Mouse (Mus musculus): ENCODE data around the gene Wfikkn2.

The Wfikkn2 gene

DNA sequence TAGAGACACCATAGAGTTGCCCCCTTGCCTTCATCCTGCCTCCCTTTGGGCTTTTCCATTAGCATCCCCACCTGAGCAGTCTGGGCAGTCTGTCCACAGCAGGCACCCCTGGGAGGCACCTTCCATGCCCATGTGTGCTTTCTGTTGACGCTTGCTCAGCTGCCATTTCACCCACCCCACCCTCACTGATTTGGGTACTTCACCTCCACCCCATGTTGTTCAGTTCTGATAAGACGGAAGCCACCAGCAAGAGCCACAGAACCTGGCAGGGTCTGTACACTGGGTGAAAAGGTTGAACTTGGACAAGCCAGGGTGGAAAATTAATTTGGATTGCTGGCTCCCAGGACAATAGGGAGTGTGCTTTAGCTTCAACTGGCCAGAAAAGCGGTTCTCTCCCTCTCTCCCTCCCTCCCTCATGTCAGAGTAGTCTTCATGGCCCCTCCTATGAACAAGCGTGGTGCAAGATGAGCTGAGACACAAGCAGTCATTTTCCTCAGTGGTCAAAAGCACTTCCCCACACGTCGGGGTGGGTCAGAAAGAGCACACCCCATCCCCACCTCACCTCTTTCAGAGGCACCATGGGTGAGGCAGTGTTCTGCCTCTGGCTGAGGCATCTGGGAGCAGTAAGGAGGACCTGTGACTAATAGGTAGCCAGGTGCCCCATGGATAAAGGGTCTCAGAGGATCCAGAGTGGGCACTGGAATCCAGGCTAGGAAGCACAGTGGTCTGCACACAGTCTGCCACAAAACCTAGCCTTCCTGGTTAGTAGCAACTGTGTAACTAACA is 16.0 kb upstream of the Wfikkn2 start:
- DNase-seq (ENCODE audit: low spot score in 2 of 2), result no peak

DNA sequence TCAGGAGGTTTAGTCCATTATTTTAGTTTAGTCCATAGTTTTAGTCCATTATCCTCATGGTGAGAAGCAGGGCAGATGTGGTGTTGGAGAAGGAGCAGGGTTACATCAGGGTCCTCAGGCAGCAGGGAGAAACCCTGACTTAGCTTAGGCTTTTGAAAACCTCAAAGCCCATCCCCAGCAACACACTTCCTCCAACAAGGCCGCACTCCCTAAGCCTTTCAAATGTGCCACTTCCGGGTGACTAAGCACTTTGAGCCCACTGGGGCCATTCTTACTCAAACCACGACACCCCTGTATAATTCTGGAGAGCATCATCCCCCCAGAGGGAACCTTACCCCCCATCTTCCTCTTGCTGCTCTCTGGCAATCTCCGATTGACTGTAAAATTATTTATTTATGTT is 14.0 kb upstream of the Wfikkn2 start:
- DNase-seq (ENCODE audit: low spot score in 2 of 2), result no peak

DNA sequence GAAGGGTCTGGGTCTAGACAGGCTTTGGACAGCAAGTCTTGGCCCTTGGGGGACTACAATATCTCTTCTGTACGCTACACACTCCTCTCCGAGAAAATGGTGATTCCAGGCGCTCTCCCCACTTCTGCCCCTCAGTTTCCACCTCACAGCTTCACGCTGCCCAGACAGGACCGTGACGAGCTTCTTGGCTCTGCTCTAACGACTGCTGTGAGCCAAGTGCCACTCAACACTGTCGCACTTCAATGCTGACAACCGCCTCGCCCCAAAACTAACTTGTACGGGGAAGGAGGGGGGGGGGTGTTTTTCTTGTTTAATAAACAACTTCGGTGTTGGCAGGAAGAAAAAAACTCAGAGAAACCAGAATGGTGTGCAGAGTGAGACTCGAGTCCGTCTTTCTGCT is 12.2 kb upstream of the Wfikkn2 start:
- DNase-seq (ENCODE audit: low spot score in 2 of 2), result no peak

DNA sequence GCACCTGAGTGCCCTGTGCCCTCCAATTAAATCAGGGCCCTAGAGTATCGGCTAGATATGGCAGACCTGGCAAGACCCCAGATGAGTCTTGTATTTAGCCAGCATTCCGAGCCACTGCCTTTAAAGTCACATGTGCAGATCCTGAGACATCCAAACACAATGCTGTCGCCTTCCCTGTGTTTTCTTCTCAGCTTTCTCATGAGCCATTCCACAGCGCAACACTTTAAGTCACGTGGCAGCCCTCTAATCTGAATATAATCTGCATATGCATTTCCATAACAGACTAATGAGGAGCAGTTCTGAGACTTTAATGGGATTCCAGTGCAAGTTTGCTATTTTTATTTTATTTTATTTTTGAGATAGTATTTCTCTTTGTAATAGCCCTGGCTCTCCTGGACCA is 9.9 kb upstream of the Wfikkn2 start:
- DNase-seq (ENCODE audit: low spot score in 2 of 2), result no peak

DNA sequence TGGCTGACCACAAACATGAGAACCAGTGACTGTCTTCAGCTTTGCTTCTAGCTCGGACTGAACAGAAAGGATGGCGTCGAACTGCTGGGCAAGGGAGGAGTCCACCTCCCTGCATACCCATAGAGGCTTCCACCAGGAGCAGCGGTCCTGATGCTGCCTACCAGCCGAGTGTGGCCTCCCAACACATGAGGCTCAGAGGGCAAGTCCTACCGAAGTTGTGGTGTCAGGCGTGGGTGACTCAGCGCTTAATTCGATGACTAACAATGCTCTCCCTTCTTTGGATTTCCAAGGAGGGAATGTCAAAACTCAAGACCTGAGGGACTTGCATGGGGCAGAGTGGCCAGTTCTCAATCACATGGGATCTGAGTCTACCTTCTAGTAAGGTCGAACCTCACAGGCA is 7.9 kb upstream of the Wfikkn2 start:
- no peak for DNase-seq (ENCODE audit: low spot score in 2 of 2)

DNA sequence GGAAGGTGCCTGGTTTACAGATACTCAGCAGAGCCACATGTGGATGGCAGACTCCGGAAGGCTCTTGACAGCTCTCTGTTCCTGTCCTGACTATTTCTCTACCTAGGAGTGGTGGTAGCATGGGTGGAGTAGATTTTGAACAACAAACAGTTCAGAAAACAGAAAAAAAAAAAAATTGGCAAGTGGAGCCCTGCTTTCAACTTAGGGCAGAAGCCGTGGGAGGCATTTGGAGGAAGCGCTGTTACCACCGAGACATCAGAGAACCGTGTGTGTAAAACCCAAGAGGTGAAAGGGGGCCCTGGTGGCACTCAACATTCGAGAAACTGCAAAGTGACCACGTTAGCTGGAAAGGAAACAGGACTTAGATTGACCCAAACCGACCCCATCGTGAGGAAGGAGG is 7.4 kb upstream of the Wfikkn2 start:
- no peak for DNase-seq (ENCODE audit: low spot score in 2 of 2)

DNA sequence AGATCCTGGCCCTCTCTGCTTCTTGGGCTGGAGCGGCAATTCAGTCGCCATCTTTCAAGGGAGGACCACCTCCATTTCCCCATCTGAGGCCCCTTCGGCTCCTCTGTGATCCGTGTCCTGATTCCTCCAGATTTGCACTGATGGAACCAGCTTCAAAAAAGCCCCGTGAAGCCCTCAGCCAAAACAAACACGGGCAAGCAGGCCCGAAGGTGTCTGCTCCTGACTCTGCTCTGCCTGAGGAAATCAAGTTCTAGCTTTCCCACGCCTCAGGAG is 920 bp upstream of the Wfikkn2 start:
- no peak for DNase-seq (ENCODE audit: low spot score in 2 of 2)

DNA sequence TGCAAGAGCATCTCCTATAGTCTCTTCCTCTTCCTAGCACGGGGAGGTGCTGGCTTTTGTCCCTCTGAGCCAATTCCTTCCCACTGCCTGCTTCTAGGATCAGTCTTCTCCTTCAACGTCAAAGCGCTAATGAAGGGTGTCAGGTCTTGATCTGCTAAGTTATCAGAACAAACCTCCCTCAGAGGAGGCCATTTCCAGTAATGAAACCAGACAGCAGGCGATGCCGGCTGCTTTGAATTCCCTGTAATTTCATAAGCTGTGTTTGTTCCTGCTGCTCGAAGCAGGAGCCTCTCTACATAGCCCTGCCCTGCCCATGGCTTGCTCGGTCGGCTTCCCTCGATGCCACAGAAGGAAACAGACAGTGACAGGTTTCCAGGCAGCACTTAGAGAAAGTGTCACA is 1.4 kb downstream of the Wfikkn2 start:
- no peak for DNase-seq (ENCODE audit: low spot score in 2 of 2)

DNA sequence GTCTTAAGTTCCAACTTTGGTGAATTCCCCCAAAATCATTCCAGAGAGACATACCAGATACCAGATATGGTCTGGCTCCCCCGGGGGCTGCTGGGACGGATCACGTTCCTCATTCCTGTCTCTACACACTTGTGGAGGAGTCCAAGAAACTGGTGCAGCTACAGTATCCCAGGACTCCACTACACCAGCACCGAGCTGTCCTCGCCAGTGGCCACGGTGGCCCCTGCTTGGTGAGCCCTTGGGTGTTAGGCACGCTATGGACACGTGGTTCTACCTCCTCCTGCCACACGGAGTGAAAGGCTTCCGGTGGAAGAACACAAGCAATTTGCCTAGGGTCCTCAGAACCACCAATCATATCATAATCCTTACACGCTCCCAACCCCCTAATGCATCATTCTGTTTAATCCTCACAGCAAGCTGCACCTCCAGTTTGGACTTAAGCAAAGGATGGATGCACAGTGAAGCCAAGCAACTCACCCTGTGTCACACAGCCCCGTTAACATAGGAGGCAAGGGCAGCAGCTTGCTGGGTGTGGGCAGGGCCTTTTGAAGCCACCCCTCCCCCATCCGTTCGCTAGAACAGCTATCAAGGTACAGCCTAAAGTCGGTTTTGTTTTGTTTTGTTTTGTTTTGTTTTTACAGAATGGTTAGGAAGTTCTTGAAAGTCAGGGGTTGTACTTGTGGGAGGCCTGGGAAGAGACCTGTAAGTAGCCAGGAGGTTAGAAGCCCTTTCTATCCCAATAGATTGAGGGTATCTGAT is 2.2 kb downstream of the Wfikkn2 start:
- DNase-seq (ENCODE audit: low spot score in 2 of 2), result no peak

DNA sequence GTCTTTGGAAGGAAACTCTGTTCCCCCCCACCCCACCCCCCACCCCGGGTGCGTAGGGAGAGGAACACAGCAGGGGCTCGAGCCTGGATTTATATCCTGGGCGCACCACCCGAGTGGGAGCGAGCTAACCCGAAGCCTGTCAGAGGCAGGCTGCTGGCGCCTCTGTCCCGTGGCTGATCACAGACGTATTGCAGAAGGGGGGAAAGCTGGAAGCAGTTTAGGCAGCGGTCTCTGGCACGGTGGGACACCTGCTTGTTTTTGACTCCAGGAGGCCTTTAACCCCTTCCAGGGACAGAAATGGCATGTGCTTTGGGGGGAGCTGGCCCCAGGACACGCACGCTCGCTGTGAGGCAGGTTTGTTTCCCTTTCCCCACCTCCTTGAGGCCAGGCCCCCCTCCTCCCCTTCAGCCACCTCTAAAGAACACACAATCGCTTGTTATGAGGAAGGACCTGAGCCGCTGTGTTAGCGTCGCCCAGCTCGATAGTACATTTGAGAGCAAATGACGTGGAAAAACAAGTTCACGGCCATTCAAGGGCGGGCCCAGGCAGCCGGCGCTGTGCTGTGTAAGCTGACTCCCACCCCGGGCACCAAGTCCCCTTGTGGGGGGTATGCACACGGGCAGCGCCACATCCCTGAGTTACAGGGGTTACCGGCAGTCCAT is 2.9 kb downstream of the Wfikkn2 start:
- no peak for DNase-seq (ENCODE audit: low spot score in 2 of 2)

DNA sequence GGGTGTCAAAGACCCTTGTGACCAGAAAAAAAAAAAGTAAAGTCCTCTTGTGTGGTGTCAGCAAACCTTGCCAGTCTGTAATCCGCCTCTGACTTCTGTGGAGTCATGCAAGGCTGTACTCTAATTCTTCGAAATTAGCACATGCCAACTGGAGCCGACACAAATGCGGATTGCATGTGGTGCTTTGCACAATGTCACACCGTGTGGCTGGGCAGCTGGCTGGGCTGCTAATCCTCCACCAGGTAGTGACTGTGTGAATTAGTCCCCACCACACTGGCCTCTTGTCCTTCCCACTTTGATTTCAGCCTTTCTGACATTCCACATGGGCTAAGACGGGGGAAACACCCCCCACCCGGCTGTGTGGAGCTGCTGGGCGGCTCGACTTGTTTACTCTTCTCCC is 6.1 kb downstream of the Wfikkn2 start:
- DNase-seq (ENCODE audit: low spot score in 2 of 2), result no peak

DNA sequence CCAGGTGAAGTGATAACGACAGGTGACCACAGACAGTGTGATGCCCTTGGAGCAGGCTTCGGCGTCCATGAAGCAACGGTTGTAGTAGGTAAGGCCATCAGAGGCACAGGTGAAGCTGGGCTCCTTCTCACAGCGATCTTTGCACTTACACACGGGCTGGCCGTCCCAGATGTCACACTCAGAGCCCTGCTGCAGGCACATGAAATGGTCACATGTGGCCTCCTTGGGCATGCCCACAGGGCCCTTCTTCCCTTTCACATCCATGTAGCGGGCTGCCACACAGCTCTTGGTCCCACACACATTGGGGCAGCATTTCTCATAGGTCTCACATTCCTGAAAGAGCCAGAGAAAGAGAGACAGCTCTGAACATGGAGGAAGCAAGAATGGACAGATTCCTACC is 7.0 kb downstream of the Wfikkn2 start:
- DNase-seq (ENCODE audit: low spot score in 2 of 2), result no peak

DNA sequence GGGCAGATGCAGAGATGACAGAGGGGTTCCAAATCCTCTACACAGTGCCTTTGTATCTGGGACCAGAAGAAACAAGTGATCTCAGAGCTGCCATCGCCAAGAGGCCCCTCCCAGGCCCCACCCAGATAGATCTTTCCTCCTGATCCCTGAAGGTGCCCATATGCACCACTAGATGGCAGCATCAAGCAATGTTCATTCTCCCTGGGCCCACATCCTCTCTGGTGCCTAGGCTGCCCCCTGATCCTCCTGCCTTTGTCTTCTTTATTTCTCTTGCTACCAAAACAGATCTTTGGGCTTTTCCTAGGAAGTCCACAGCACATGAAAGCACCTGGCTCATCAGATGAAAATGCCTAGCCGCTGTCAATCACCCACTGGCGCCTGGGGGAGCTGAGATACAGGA is 9.7 kb downstream of the Wfikkn2 start:
- DNase-seq (ENCODE audit: low spot score in 2 of 2), result peak; percentile 56 to 77

DNA sequence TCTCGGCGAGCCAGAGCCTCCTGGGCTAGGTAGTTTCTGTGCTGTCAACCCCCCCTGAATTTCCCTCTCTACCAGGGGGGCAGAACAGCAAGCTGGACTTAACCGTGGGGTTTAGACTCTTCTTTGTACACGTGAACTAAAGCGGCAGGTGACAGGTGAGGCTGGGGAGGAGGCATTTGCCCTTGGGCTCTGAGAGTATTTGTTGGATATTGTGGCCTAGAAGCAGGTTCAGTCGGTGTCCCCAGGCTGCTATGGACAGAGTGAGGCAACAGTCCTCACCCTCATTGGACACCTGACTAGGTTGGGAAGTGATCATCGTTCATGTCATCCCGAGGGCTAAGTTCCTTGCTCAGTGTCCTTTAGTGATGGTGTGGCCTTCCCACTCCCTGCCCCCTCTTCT is 10.9 kb downstream of the Wfikkn2 start:
- no peak for DNase-seq (ENCODE audit: low spot score in 2 of 2)

DNA sequence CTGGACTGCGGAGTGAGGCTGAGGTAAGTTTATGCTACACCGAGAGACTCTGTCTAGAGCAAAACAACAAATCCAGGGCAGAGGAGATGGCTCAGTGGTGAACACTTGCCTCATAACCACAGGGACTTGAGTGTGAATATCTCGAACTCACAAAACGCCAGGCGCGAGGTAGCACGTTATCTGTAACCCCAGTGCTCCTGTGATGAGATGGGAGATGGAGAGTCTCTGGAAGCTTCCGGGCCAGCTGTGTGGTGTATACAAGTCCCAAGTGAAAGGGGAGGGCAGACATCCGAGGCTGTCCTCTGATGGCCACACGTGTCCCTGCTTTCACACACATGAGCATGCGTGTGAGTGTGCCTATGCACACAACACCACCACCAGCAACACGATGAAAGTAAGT is 11.4 kb downstream of the Wfikkn2 start:
- no peak for DNase-seq (ENCODE audit: low spot score in 2 of 2)

DNA sequence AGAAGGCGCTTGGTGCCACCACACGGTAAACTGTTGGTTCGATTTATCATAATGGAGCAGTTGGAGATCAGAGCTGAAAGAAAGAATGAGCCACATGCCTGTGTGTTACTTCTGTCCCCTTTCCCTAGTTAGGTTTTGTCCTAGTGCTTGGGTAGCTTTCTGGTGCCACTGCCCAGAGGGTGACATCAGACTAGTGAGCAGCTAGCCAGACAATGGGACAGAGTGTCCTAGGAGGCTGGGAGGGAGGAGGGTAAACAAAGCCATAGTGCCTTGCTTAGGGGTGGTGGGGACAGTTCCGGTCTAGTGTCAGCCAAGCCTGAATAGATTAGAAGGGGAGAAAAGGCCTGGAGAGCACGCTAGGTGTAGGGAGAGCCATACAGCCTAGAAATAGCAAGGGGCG is 12.4 kb downstream of the Wfikkn2 start:
- no peak for DNase-seq (ENCODE audit: low spot score in 2 of 2)

DNA sequence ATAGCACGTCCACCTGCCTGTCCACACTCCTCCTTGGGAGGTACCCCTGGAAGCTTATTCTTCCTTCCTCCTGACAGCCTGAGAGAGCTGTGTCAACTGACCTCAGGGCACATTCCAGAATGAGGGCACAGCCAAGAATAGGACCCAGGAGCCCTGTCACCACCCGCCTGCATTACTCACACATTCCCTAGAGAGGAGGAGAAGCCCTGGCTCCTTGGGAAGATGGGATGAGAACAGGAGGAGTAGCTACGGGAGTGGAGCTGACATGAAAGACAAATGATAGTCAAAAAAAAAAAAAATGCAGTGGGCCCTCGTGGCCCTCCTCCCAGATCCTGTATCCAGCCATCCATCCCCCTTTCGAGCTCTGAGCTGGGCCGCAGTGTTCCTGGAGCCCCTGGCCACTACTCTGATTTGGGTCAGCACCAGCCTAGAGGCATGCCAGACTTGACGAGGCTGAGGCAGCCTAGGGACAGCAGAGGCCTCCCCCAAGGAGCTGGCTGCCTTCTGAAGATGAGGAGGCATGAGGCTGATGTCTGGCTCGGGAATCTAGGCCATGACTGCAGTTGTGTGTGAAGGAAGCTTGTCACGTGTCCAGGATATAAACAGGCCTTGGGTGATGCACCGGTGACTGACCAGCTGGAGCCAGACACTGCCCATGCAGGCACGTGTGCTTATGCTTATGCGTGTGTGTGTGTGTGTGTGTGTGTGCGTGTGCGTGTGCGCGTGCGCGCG is 13.8 kb downstream of the Wfikkn2 start:
- peak; percentile 21 to 53 for DNase-seq (ENCODE audit: low spot score in 2 of 2)

DNA sequence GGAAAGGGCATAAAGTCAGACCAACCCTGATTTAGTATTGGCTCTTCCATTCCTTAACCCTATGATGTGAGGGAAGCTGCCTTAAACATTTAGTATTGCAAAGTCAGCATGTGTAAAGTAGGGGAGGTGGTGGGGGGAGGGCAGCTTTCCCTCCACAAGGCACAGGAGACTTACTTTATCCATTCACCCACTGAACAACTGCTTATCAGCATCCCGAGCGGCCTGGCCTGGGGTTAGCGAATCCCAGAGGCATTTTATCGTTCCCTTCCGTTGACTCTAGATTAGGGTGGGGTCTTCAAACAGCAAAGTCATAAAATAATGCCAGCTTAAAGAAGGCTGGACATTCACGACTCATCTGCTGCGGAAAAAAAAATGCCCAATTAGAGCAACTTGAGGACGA is 15.6 kb downstream of the Wfikkn2 start:
- no peak for DNase-seq (ENCODE audit: low spot score in 2 of 2)

DNA sequence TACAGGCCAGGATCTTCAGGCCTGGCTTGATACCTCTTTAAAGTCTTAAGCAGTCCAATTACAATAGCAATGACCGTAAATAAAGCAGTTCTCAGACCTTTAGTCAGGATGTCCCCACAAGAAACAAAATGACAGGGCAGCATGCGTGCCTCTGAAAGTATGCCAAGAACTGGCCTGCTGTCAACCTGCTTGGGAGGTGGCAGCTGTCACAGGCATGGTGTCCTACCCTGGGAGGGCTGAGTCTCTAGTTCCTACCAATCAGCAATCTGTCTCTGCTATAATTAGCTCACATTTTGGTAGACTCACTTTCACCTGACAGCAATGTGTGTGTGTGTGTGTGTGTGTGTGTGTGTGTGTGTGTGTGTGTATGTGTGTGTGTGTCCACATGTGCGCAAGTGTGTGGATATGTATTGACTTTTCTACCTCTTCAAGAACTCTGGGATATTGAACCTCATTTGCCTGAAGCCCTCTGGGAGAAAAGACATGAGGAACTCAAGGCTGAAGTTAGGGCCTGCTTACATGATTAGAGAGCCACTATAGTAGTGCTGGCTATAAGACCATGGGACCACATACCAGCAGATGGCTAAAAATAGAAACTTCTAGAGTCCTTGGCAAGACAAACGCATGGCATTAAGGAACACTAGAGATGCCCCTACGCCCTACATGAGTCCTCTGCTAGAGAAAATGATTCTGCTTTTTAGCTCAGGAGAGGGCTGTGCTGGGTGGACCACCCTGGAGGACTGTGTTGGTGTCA is 16.4 kb downstream of the Wfikkn2 start:
- no peak for DNase-seq (ENCODE audit: low spot score in 2 of 2)

DNA sequence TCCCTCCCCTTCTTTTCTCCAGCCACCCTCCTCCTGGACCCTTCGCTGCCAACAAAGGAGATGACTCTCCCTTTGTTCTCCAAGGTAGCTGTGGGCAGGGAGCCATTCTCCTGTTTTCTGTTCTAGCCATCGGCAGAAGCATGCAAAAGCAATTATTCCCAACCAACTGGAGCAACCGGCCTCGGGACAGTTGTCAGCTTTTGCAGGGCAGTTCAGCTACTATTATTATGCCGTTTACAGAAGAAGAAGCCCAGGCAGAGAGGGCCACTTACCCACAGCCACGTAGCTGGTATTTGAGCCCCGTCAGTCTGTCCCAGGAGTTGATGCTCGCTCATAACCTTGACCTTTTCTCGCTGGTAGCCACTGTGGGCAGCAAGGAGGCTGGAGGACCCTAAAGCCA is 17.4 kb downstream of the Wfikkn2 start:
- DNase-seq (ENCODE audit: low spot score in 2 of 2), result no peak

DNA sequence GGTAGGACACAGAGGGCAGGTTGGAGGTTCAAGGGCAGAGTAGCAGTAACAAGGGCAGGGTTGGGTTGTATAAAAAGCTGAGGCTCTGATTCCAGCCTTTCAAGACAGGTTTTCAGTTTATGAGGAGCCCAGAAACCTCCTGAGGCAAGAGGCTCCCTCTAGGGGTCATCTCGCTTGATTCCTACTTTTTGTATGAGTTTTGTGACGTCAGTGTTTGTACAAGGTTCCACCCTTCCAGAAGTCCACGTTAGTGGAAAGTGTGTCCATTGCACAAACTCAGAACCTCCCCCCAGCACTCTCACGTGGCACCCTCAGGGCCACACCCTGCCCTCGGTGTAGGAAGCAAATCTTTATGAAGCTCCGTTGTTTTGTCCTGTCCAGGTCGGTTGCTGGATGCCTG is 19.8 kb downstream of the Wfikkn2 start:
- peak; percentile 29 to 79 for DNase-seq (ENCODE audit: low spot score in 2 of 2)

DNA sequence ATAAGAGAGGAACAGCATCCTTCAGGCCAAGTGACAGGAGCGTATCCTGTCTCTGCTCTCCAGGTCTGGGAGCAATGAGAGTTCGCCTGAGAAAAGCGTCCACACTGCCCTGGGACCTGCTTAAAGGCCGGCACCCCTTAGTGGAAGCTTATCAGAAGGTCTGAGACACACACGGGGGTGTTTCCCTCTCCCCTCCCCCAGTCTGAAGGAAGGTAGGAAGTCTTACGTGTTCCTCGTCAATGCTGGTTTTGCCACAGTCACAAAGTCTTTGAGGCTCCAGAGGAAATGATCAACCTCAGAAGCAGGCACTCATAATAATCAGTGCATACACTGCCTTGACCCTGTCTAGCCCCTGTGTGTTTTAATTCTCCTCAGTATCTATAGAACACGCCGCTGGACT is 22.3 kb downstream of the Wfikkn2 start:
- DNase-seq (ENCODE audit: low spot score in 2 of 2), result no peak
